29 mouse cellular contexts compared by ENCODE assay signal in genomic region chr9:107899855-107900254, GRCm38 (mm10). TPM values are rescaled to one million over a fixed set of nuclear protein-coding genes. Genes with fewer than 3 reads are reported as not detected.
DNase-seq lines count a peak whose midpoint lies in the region; ATAC-seq and TF ChIP-seq lines count a peak whose summit lies in the region.
"Had no signal": no experiment of that assay in that cellular context is flagged by ENCODE, and none has a peak within 500 bp of the region (broad histone marks: within the 10 kb centered on the region; RNA-seq: fewer than 3 reads in every experiment).

No protein-coding gene starts in this region.

- dilution Hi-C loops in CH12.LX (cut with MboI; ENCODE audit: extremely low pct_ligation_motif_present, extremely low pct_unique_long_range_greater_than_20kb, low sequenced_read_pairs), result no loop called here

- WGBS in embryonic facial prominence, embryonic 12.5 days, result 71% methylated on average over 12 of the region's 12 CpGs
- WGBS in embryonic facial prominence, embryonic 10.5 days, result 63% methylated on average over 12 of the region's 12 CpGs
- WGBS in limb, embryonic 13.5 days, result 73% methylated on average over 12 of the region's 12 CpGs
- 76% methylated on average over 12 of the region's 12 CpGs for WGBS in limb, embryonic 10.5 days

- no peak for TF ChIP-seq CTCF in CH12.LX (conservative IDR thresholded peaks at IDR 0.05 in 1 of 2, IDR thresholded peaks at IDR 0.05 in 1 of 2; ENCODE audit: low read depth in 2 of 2, low read length in 2 of 2)

- no peaks in the 10 kb centered on the region for H3K9me3 ChIP-seq in embryonic facial prominence, embryonic 12.5 days
- no peaks in the 10 kb centered on the region for H3K9me3 ChIP-seq in embryonic facial prominence, embryonic 10.5 days
- H3K9me3 ChIP-seq in limb, embryonic 13.5 days, result no peaks in the 10 kb centered on the region
- H3K9me3 ChIP-seq in limb, embryonic 10.5 days (replicated peaks), result no peaks in the 10 kb centered on the region
- no peaks in the 10 kb centered on the region for H3K9me3 ChIP-seq in CH12.LX (replicated peaks; ENCODE audit: low read length)
- H3K9me3 ChIP-seq: embryonic facial prominence, embryonic 13.5 days; embryonic facial prominence, embryonic 15.5 days; forebrain, embryonic 10.5 days; forebrain, embryonic 12.5 days had no signal

- peak; percentile 26 for DNase-seq in cerebellum, adult 9-10 months
- no peak for DNase-seq in cerebellum, postnatal 4 days (ENCODE audit: low spot score in 2 of 2)
- DNase-seq in embryonic facial prominence, embryonic 10.5 days (ENCODE audit: low spot score), result no peak
- DNase-seq in limb, embryonic 10.5 days (ENCODE audit: low spot score), result no peak
- peak; percentile 76 for DNase-seq in CH12.LX (ENCODE audit: extremely low read depth)
- DNase-seq: adrenal gland, adult 2 months; adrenal gland, postnatal 10 days; adrenal gland, postnatal 25 days; B cell, adult 2 months; cerebellum, adult 11 months; cerebellum, adult 18-20 months; cerebellum, adult 8-10 months; embryo, embryonic 11 days had no signal

- no peak for ATAC-seq in embryonic facial prominence, embryonic 12.5 days (ENCODE audit: insufficient number of reproducible peaks, insufficient read depth, low FRiP score, low TSS enrichment)
- no peak for ATAC-seq in limb, embryonic 13.5 days (ENCODE audit: low FRiP score, low read depth)
- ATAC-seq: CD4-positive, CD25-positive, alpha-beta regulatory T cell, adult 4 months; forebrain, embryonic 14.5 days; forebrain, embryonic 16.5 days had no signal

- peaks cover 6% of the 10 kb centered on the region; the same call in 1 of the 2 replicates for H3K4me1 ChIP-seq in embryonic facial prominence, embryonic 12.5 days
- H3K4me1 ChIP-seq in embryonic facial prominence, embryonic 10.5 days, result peaks cover 20% of the 10 kb centered on the region
- peaks cover 12% of the 10 kb centered on the region for H3K4me1 ChIP-seq in limb, embryonic 13.5 days
- H3K4me1 ChIP-seq in limb, embryonic 10.5 days, result peaks cover 20% of the 10 kb centered on the region
- H3K4me1 ChIP-seq in CH12.LX (ENCODE audit: control insufficient read depth in 1 of 2, insufficient read depth in 2 of 2), result peaks cover 9 to 26% of the 10 kb centered on the region in 2 experiments; a peak in 3 of 4 replicates

- no peak for TF ChIP-seq RAD21 in CH12.LX (IDR thresholded peaks at IDR 0.05; ENCODE audit: low read depth, low read length)

- TF ChIP-seq EP300 in CH12.LX (IDR thresholded peaks at IDR 0.05; ENCODE audit: low read length), result no peak

- no peak overlapping the region for H3K4me3 ChIP-seq in embryonic facial prominence, embryonic 12.5 days
- H3K4me3 ChIP-seq in embryonic facial prominence, embryonic 10.5 days, result no peak overlapping the region
- no peak overlapping the region for H3K4me3 ChIP-seq in limb, embryonic 13.5 days
- H3K4me3 ChIP-seq in limb, embryonic 10.5 days, result no peak overlapping the region
- H3K4me3 ChIP-seq in CH12.LX (replicated peaks in 1 of 3; ENCODE audit: low read depth in 2 of 3, low read length in 2 of 3, poor library complexity in 1 of 3), result peak overlapping the region in 1 of 3 experiments; percentile 30
- H3K4me3 ChIP-seq: embryonic facial prominence, embryonic 13.5 days; embryonic facial prominence, embryonic 15.5 days; erythroblast, embryonic 14.5 days; forebrain, embryonic 10.5 days; forebrain, embryonic 12.5 days had no signal

- no peak overlapping the region for H3K27ac ChIP-seq in embryonic facial prominence, embryonic 12.5 days
- H3K27ac ChIP-seq in embryonic facial prominence, embryonic 10.5 days (replicated peaks), result no peak overlapping the region
- no peak overlapping the region for H3K27ac ChIP-seq in limb, embryonic 13.5 days
- H3K27ac ChIP-seq in limb, embryonic 10.5 days, result no peak overlapping the region
- no peak overlapping the region for H3K27ac ChIP-seq in CH12.LX (ENCODE audit: insufficient read depth, low read depth)
- H3K27ac ChIP-seq: embryonic facial prominence, embryonic 13.5 days; embryonic facial prominence, embryonic 15.5 days; forebrain, embryonic 10.5 days; forebrain, embryonic 12.5 days had no signal

- peaks cover 16% of the 10 kb centered on the region for H3K36me3 ChIP-seq in embryonic facial prominence, embryonic 12.5 days
- peaks cover 19% of the 10 kb centered on the region for H3K36me3 ChIP-seq in embryonic facial prominence, embryonic 10.5 days (replicated peaks)
- peaks cover 18% of the 10 kb centered on the region for H3K36me3 ChIP-seq in limb, embryonic 13.5 days
- H3K36me3 ChIP-seq in limb, embryonic 10.5 days, result peaks cover 10% of the 10 kb centered on the region
- H3K36me3 ChIP-seq in CH12.LX (replicated peaks in 1 of 2; ENCODE audit: control insufficient read depth in 1 of 2, insufficient read depth in 1 of 2, low read length in 1 of 2), result peaks cover 25 to 53% of the 10 kb centered on the region in 2 experiments

- no peak for TF ChIP-seq POLR2A in CH12.LX (IDR thresholded peaks at IDR 0.05; ENCODE audit: low read depth, low read length)

- no peaks in the 10 kb centered on the region for H3K79me2 ChIP-seq in CH12.LX (replicated peaks; ENCODE audit: control insufficient read depth, extremely low read depth, insufficient read depth, poor library complexity, severe bottlenecking)

- no peak overlapping the region for H3K4me2 ChIP-seq in embryonic facial prominence, embryonic 12.5 days (replicated peaks)
- H3K4me2 ChIP-seq in limb, embryonic 13.5 days (replicated peaks), result no peak overlapping the region
- H3K4me2 ChIP-seq in CH12.LX (ENCODE audit: insufficient read depth, low read depth, poor library complexity, severe bottlenecking), result no peak overlapping the region
- H3K4me2 ChIP-seq: embryonic facial prominence, embryonic 13.5 days; embryonic facial prominence, embryonic 15.5 days; forebrain, embryonic 12.5 days had no signal

- peak overlapping the region; percentile 8; the same call in 1 of the 2 replicates for H3K9ac ChIP-seq in embryonic facial prominence, embryonic 12.5 days
- peak overlapping the region; percentile 39; the same call in 1 of the 2 replicates for H3K9ac ChIP-seq in limb, embryonic 13.5 days
- no peak overlapping the region for H3K9ac ChIP-seq in CH12.LX (ENCODE audit: insufficient read depth, low read depth)
- H3K9ac ChIP-seq: embryonic facial prominence, embryonic 13.5 days; embryonic facial prominence, embryonic 15.5 days; forebrain, embryonic 12.5 days had no signal

- H3K27me3 ChIP-seq in embryonic facial prominence, embryonic 12.5 days, result peaks cover 23% of the 10 kb centered on the region
- peaks cover 49% of the 10 kb centered on the region for H3K27me3 ChIP-seq in embryonic facial prominence, embryonic 10.5 days (replicated peaks; ENCODE audit: low read depth, poor library complexity, severe bottlenecking)
- peaks cover 23% of the 10 kb centered on the region for H3K27me3 ChIP-seq in limb, embryonic 13.5 days
- peaks cover 37% of the 10 kb centered on the region for H3K27me3 ChIP-seq in limb, embryonic 10.5 days (ENCODE audit: low read depth, poor library complexity, severe bottlenecking)
- H3K27me3 ChIP-seq in CH12.LX (replicated peaks), result no peaks in the 10 kb centered on the region

- in situ Hi-C loops in CH12.LX (cut with MboI; ENCODE audit: low pct_ligation_motif_present, low pct_unique_long_range_greater_than_20kb, low sequenced_read_pairs), result no loop called here

RNA-seq across cellular contexts. Expression of gene Mst1r, which starts 6.8 kb away (rescaled TPM):
- polyA plus RNA-seq in embryonic facial prominence, embryonic 12.5 days (2016; fragmentation: Nextera tagmentation; extraction: Ambion mirVana), result 2.8 and 3.6 TPM in 2 replicates
- 0.65 and 1.1 TPM in 2 replicates for polyA plus RNA-seq in embryonic facial prominence, embryonic 10.5 days (2016; fragmentation: Nextera tagmentation; extraction: Ambion mirVana)
- polyA plus RNA-seq in limb, embryonic 13.5 days (2015; fragmentation: Nextera tagmentation; extraction: Ambion mirVana), result 3.2 and 3.3 TPM in 2 replicates
- 0.30 and 1.2 TPM in 2 replicates for polyA plus RNA-seq in limb, embryonic 10.5 days (2016; fragmentation: Nextera tagmentation; extraction: Ambion mirVana)
- total RNA-seq in CH12.LX (2012; rRNA removed), result not detected in 2 replicates
- not detected in 2 replicates for total RNA-seq in CH12.LX (2014; rRNA removed)
- polyA plus RNA-seq in CH12.LX (2012; ENCODE audit: insufficient read length, low read depth), result not detected in 2 replicates
- polyA plus RNA-seq: CD4-positive, CD25-positive, alpha-beta regulatory T cell, adult 4 months had no signal

RNA-seq across cellular contexts. Expression of gene Mon1a, which starts 11.9 kb away (rescaled TPM):
- polyA plus RNA-seq in embryonic facial prominence, embryonic 12.5 days (2016; fragmentation: Nextera tagmentation; extraction: Ambion mirVana), result 11.3 and 14.1 TPM in 2 replicates
- polyA plus RNA-seq in embryonic facial prominence, embryonic 10.5 days (2016; fragmentation: Nextera tagmentation; extraction: Ambion mirVana), result 12.2 and 12.7 TPM in 2 replicates
- 11.0 and 13.4 TPM in 2 replicates for polyA plus RNA-seq in limb, embryonic 13.5 days (2015; fragmentation: Nextera tagmentation; extraction: Ambion mirVana)
- 10.9 and 11.6 TPM in 2 replicates for polyA plus RNA-seq in limb, embryonic 10.5 days (2016; fragmentation: Nextera tagmentation; extraction: Ambion mirVana)
- 13.6 and 14.1 TPM in 2 replicates for total RNA-seq in CH12.LX (2012; rRNA removed)
- 14.5 and 19.5 TPM in 2 replicates for total RNA-seq in CH12.LX (2014; rRNA removed)
- 11.7 and 15.3 TPM in 2 replicates for polyA plus RNA-seq in CH12.LX (2012; ENCODE audit: insufficient read length, low read depth)

RNA-seq across cellular contexts. Expression of gene Rbm6, which starts 26.8 kb away (rescaled TPM):
- 103 and 110 TPM in 2 replicates for polyA plus RNA-seq in embryonic facial prominence, embryonic 12.5 days (2016; fragmentation: Nextera tagmentation; extraction: Ambion mirVana)
- polyA plus RNA-seq in embryonic facial prominence, embryonic 10.5 days (2016; fragmentation: Nextera tagmentation; extraction: Ambion mirVana), result 114 and 116 TPM in 2 replicates
- 94.7 and 97.7 TPM in 2 replicates for polyA plus RNA-seq in limb, embryonic 13.5 days (2015; fragmentation: Nextera tagmentation; extraction: Ambion mirVana)
- 96.4 and 116 TPM in 2 replicates for polyA plus RNA-seq in limb, embryonic 10.5 days (2016; fragmentation: Nextera tagmentation; extraction: Ambion mirVana)
- 39.1 and 42.3 TPM in 2 replicates for total RNA-seq in CH12.LX (2012; rRNA removed)
- total RNA-seq in CH12.LX (2014; rRNA removed), result 43.3 and 48.9 TPM in 2 replicates
- polyA plus RNA-seq in CH12.LX (2012; ENCODE audit: insufficient read length, low read depth), result 48.8 and 56.6 TPM in 2 replicates

RNA-seq across cellular contexts. Expression of gene Actl11, which starts 28.4 kb away (rescaled TPM):
- polyA plus RNA-seq in embryonic facial prominence, embryonic 12.5 days (2016; fragmentation: Nextera tagmentation; extraction: Ambion mirVana), result not detected in 2 replicates
- polyA plus RNA-seq in embryonic facial prominence, embryonic 10.5 days (2016; fragmentation: Nextera tagmentation; extraction: Ambion mirVana), result not detected in 2 replicates
- not detected in 2 replicates for polyA plus RNA-seq in limb, embryonic 13.5 days (2015; fragmentation: Nextera tagmentation; extraction: Ambion mirVana)
- polyA plus RNA-seq in limb, embryonic 10.5 days (2016; fragmentation: Nextera tagmentation; extraction: Ambion mirVana), result not detected in 2 replicates
- not detected in 2 replicates for total RNA-seq in CH12.LX (2012; rRNA removed)
- not detected in 2 replicates for total RNA-seq in CH12.LX (2014; rRNA removed)
- polyA plus RNA-seq in CH12.LX (2012; ENCODE audit: insufficient read length, low read depth), result not detected in 2 replicates
- total RNA-seq: adrenal gland, adult 2 months; adrenal gland, postnatal 10 days; adrenal gland, postnatal 25 days; adrenal gland, postnatal 4 days; common myeloid progenitor, adult 5-6 weeks; ES-E14; MEL had no signal
- polyA plus RNA-seq: adrenal gland, adult 2 months; brain, embryonic 14.5 days; CD4-positive, CD25-positive, alpha-beta regulatory T cell, adult 4 months; embryonic facial prominence, embryonic 13.5 days; embryonic facial prominence, embryonic 15.5 days; erythroblast, embryonic 14.5 days; forebrain, embryonic 10.5 days; forebrain, embryonic 12.5 days; forebrain, embryonic 14.5 days; forebrain, embryonic 16.5 days; frontal cortex, adult 2 months had no signal

RNA-seq across cellular contexts. Expression of gene Camkv, which starts 35.6 kb away (rescaled TPM):
- polyA plus RNA-seq in embryonic facial prominence, embryonic 12.5 days (2016; fragmentation: Nextera tagmentation; extraction: Ambion mirVana), result 7.0 and 7.5 TPM in 2 replicates
- polyA plus RNA-seq in embryonic facial prominence, embryonic 10.5 days (2016; fragmentation: Nextera tagmentation; extraction: Ambion mirVana), result 7.6 and 7.9 TPM in 2 replicates
- 9.8 and 10.0 TPM in 2 replicates for polyA plus RNA-seq in limb, embryonic 13.5 days (2015; fragmentation: Nextera tagmentation; extraction: Ambion mirVana)
- polyA plus RNA-seq in limb, embryonic 10.5 days (2016; fragmentation: Nextera tagmentation; extraction: Ambion mirVana), result 7.5 and 9.9 TPM in 2 replicates
- total RNA-seq in CH12.LX (2012; rRNA removed) (not detected in 2 replicates), CH12.LX (2014; rRNA removed) (not detected in 2 replicates)
- polyA plus RNA-seq in CH12.LX (2012; ENCODE audit: insufficient read length, low read depth), result not detected in 2 replicates
- polyA plus RNA-seq: CD4-positive, CD25-positive, alpha-beta regulatory T cell, adult 4 months had no signal

Comparison
In these comparisons a context has a peak if more than half of its experiments do, and no peak if none do; other contexts are left out.
1. DNase-seq: peak in cerebellum, adult 9-10 months (single experiment) and CH12.LX (single experiment); none in cerebellum, postnatal 4 days (0 of 2), embryonic facial prominence, embryonic 10.5 days (single experiment) and limb, embryonic 10.5 days (single experiment).